Mouse (Mus musculus) myocyte (in vitro differentiated cells): ENCODE data around the gene Bcap31.

Source experiments
- E2F4 ChIP-seq: IDR thresholded peaks from one replicate; pipeline ENCODE4 v1.6.1; 2011; ENCODE audit warnings: mild to moderate bottlenecking, control low read depth, moderate library complexity; ENCODE audit not compliant: insufficient read depth
- POLR2A ChIP-seq: IDR thresholded peaks from one replicate; pipeline ENCODE4 v1.6.1; 2011; ENCODE audit warnings: low read depth, mild to moderate bottlenecking, control low read depth, moderate library complexity; ENCODE audit not compliant: insufficient read length
- REST ChIP-seq: IDR thresholded peaks from one replicate; pipeline ENCODE4 v1.6.1; 2011; ENCODE audit warnings: mild to moderate bottlenecking, control low read depth, moderate library complexity; ENCODE audit not compliant: insufficient read depth, insufficient read length
- SRF ChIP-seq: IDR thresholded peaks from one replicate; pipeline ENCODE4 v1.6.1; 2011; ENCODE audit warnings: low read depth; ENCODE audit not compliant: control insufficient read depth, insufficient read length
- USF1 ChIP-seq: IDR thresholded peaks from one replicate; pipeline ENCODE4 v1.6.1; 2011; ENCODE audit warnings: low read depth, mild to moderate bottlenecking, control low read depth, moderate library complexity

DNA sequence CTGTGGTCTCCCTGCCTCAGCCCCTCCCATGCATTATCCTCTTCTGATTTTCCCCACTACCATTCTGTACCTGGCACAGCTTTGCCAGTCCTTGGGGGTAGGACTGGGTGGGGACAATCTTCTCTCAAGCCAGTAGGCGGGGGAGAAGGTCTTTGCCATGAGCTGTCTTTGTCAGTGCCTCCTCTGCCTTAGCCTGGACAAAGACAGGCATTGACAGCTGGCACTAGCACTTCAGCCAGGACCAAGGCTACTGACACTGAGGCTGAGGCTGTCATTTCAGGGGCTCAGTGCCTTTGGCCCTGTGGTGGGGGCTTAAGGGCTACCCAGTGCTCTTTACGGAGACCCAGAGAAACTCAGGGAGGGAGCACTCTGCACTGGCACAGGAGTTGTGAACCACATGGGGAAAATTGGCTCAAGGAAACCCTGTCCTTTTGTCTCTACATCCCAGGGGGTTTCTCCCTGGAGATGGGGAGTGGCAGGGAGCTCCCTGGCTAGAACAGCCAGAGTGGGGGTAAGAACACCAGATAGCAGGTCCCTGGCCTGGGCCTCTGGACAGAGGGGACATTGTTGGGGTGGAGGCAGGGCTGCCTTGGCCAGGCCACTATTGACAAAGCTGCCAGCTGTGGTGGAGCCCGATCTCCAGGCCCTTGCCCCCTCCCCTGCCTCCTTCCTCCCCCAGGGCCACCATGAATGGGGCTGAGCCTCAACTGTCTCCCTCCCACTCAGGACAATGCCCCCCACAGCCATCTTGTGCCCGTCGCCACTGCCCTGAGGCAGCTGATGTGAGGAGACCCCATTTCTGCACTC lies 40.6 kb upstream of the Bcap31 start, which contains the start of gene Plxnb3:
- TF ChIP-seq USF1 (no peak), POLR2A (no peak), E2F4 (no peak), REST (no peak), SRF (no peak)
